Mouse (Mus musculus) liver, embryonic 11.5 days (tissue): Measurements from ENCODE around the gene Mrps23. TPM values are rescaled to one million over a fixed set of nuclear protein-coding genes. Genes with fewer than 3 reads are reported as not detected.

ENCODE experiments used
- ATAC-seq: fragments of 200-750 bp; cut with Nextera tagmentation; replicated peaks from 2 replicates; pipeline ENCODE4 v1.8.0; 2017; ENCODE audit warnings: moderate number of reproducible peaks, mild to moderate bottlenecking, moderate TSS enrichment, moderate library complexity; ENCODE audit not compliant: low FRiP score
- DNase-seq: peaks from one replicate; pipeline ENCODE4 v3.0.0-alpha.2; 2017; ENCODE audit warnings: low spot score
- H3K27ac ChIP-seq: fragments of 300-500 bp; sonication (generic); 2 replicates; pipeline ENCODE4 v1.5.1; 2014; ENCODE audit warnings: mild to moderate bottlenecking, low read depth, low read length, control low read depth
- H3K27me3 ChIP-seq: fragments of 300-500 bp; sonication (generic); replicated peaks from 2 replicates; pipeline ENCODE4 v1.6.1; 2014; ENCODE audit warnings: low read length, mixed read lengths; ENCODE audit not compliant: control insufficient read depth, insufficient read depth
- H3K36me3 ChIP-seq: fragments of 300-500 bp; sonication (generic); 2 replicates; pipeline ENCODE4 v1.6.1; 2014; ENCODE audit warnings: mild to moderate bottlenecking, low read length, moderate library complexity, mixed read lengths; ENCODE audit not compliant: control insufficient read depth, insufficient read depth
- H3K4me1 ChIP-seq: fragments of 300-500 bp; sonication (generic); replicated peaks from 2 replicates; pipeline ENCODE4 v1.6.1; 2014; ENCODE audit warnings: low read length, mixed read lengths; ENCODE audit not compliant: control insufficient read depth, insufficient read depth
- H3K4me2 ChIP-seq: fragments of 300-500 bp; sonication (generic); 2 replicates; pipeline ENCODE4 v1.6.1; 2014; ENCODE audit warnings: mild to moderate bottlenecking, control low read depth, moderate library complexity
- H3K4me3 ChIP-seq: fragments of 300-500 bp; sonication (generic); 2 replicates; pipeline ENCODE4 v1.5.1; 2014; ENCODE audit warnings: low read depth, low read length, control low read depth
- H3K9ac ChIP-seq: fragments of 300-500 bp; sonication (generic); 2 replicates; pipeline ENCODE4 v1.6.1; 2014; ENCODE audit warnings: low read depth, low read length, control low read depth
- H3K9me3 ChIP-seq: fragments of 300-500 bp; sonication (generic); 2 replicates; pipeline ENCODE4 v1.6.1; 2016; ENCODE audit warnings: low read length, inconsistent platforms, mixed read lengths; ENCODE audit not compliant: control insufficient read depth
- WGBS: fragments of 180-500 bp; shearing (Covaris S2); extraction: QIAGEN DNeasy Blood & Tissue Kit; methylation state at CpG from one replicate; pipeline ENCODE4 v1.1.7; 2014; 5-methylcytosine and 5-hydroxymethylcytosine counted together
- polyA plus RNA-seq: library from polyadenylated mRNA; unstranded; fragments of >200 nt; fragmentation: Nextera tagmentation; extraction: Ambion mirVana; gene quantifications from 2 replicates; pipeline ENCODE4 v1.2.1, GENCODE M21; 2014

Mrps23 gene
- polyA plus RNA-seq, 1 experiment from 2014 or later: 79.5 TPM

GRCm38 (mm10) chr11:88211824-88212582 lies 7.8 kb downstream of the Mrps23 start:
- ATAC-seq (no peak; the same call in 1 of the 2 replicates), DNase-seq (no peak)
- WGBS: 81% methylated on average over 5 of the region's 5 CpGs
- Histone ChIP-seq H3K4me1 (0 out of 2 replicates have a peak, but pooled peaks cover 3% of the 10 kb centered on the region), H3K9me3 (no peaks in the 10 kb centered on the region), H3K9ac (no peak overlapping the region), H3K27ac (no peak overlapping the region), H3K36me3 (peaks cover 15% of the 10 kb centered on the region; the same call in 1 of the 2 replicates), H3K4me2 (no peak overlapping the region), H3K4me3 (no peak overlapping the region), H3K27me3 (0 out of 2 replicates have a peak, but pooled peaks cover 2% of the 10 kb centered on the region)

- Histone ChIP-seq H3K36me3 (peaks cover 13% of the 10 kb centered on the region; the same call in 1 of the 2 replicates), H3K27ac (no peak overlapping the region), H3K4me2 (no peak overlapping the region), H3K9ac (no peak overlapping the region), H3K4me3 (no peak overlapping the region), H3K4me1 (no peaks in the 10 kb centered on the region), H3K27me3 (0 out of 2 replicates have a peak, but pooled peaks cover 2% of the 10 kb centered on the region), H3K9me3 (no peaks in the 10 kb centered on the region)
- WGBS: 53% methylated on average over 6 of the region's 6 CpGs
- ATAC-seq (no peak), DNase-seq (no peak)
Observed at GRCm38 (mm10) chr11:88213757-88214156, 9.6 kb downstream of the Mrps23 start.

GRCm38 (mm10) chr11:88214881-88215831 lies 11.0 kb downstream of the Mrps23 start:
- DNase-seq: no peak
- Histone ChIP-seq H3K27ac (no peak overlapping the region), H3K4me3 (no peak overlapping the region), H3K27me3 (0 out of 2 replicates have a peak, but pooled peaks cover 2% of the 10 kb centered on the region), H3K9ac (no peak overlapping the region), H3K9me3 (no peaks in the 10 kb centered on the region), H3K4me1 (no peaks in the 10 kb centered on the region), H3K4me2 (no peak overlapping the region), H3K36me3 (peaks cover 10% of the 10 kb centered on the region; the same call in 1 of the 2 replicates)
- no peak for ATAC-seq
- 58% methylated on average over 21 of the region's 21 CpGs for WGBS

- H3K27ac ChIP-seq: no peak overlapping the region
- peak; percentile 59 for DNase-seq
- WGBS: 24% methylated on average over 10 of the region's 10 CpGs
Observed at GRCm38 (mm10) chr11:88216231-88216685, 12.1 kb downstream of the Mrps23 start.

GRCm38 (mm10) chr11:88218155-88218554 lies 14.0 kb downstream of the Mrps23 start:
- no peaks in the 10 kb centered on the region for H3K4me1 ChIP-seq
- 70% methylated on average over 6 of the region's 6 CpGs for WGBS
- no peak overlapping the region for H3K4me3 ChIP-seq
- DNase-seq: no peak
- no peak for ATAC-seq
- no peaks in the 10 kb centered on the region for H3K36me3 ChIP-seq
- no peak overlapping the region for H3K4me2 ChIP-seq
- H3K9me3 ChIP-seq: no peaks in the 10 kb centered on the region
- H3K27ac ChIP-seq: no peak overlapping the region
- H3K27me3 ChIP-seq: 0 out of 2 replicates have a peak, but pooled peaks cover 2% of the 10 kb centered on the region
- H3K9ac ChIP-seq: no peak overlapping the region

More at GRCm38 (mm10) chr11:88216231-88216685, 12.1 kb downstream of the Mrps23 start:
- Histone ChIP-seq H3K4me2 (no peak overlapping the region; the same call in 1 of the 2 replicates), H3K9ac (no peak overlapping the region), H3K4me1 (no peaks in the 10 kb centered on the region), H3K27me3 (0 out of 2 replicates have a peak, but pooled peaks cover 2% of the 10 kb centered on the region), H3K36me3 (peaks cover 4% of the 10 kb centered on the region; the same call in 1 of the 2 replicates), H3K4me3 (no peak overlapping the region), H3K9me3 (no peaks in the 10 kb centered on the region)
- ATAC-seq: no peak

- H3K27ac ChIP-seq: no peak overlapping the region
- WGBS: 59% methylated on average over 7 of the region's 7 CpGs
- H3K36me3 ChIP-seq: no peaks in the 10 kb centered on the region
- no peak for ATAC-seq
- DNase-seq: no peak
- no peak overlapping the region for H3K4me3 ChIP-seq
- no peaks in the 10 kb centered on the region for H3K4me1 ChIP-seq
- no peak overlapping the region for H3K4me2 ChIP-seq
- H3K9me3 ChIP-seq: no peaks in the 10 kb centered on the region
- H3K9ac ChIP-seq: no peak overlapping the region
- H3K27me3 ChIP-seq: 0 out of 2 replicates have a peak, but pooled peaks cover 2% of the 10 kb centered on the region
Observed at GRCm38 (mm10) chr11:88218586-88218985, 14.4 kb downstream of the Mrps23 start.

- no peak overlapping the region for H3K9ac ChIP-seq
- H3K27me3 ChIP-seq: no peaks in the 10 kb centered on the region
- no peaks in the 10 kb centered on the region for H3K4me1 ChIP-seq
- no peak overlapping the region for H3K4me3 ChIP-seq
- H3K27ac ChIP-seq: no peak overlapping the region
- ATAC-seq (no peak), DNase-seq (no peak)
- no peaks in the 10 kb centered on the region for H3K36me3 ChIP-seq
- 88% methylated on average over 15 of the region's 15 CpGs for WGBS
- no peak overlapping the region for H3K4me2 ChIP-seq
- no peaks in the 10 kb centered on the region for H3K9me3 ChIP-seq
Observed at GRCm38 (mm10) chr11:88221929-88222475, 17.8 kb downstream of the Mrps23 start.
